Mouse (Mus musculus) liver, adult 2 months (tissue): ENCODE data around the gene Fcna. TPM values are rescaled to one million over a fixed set of nuclear protein-coding genes. Genes with fewer than 3 reads are reported as not detected.

Experiments
- DNase-seq: peaks from one replicate; pipeline ENCODE4 v3.0.0-alpha.2; 2011; ENCODE audit warnings: low read depth, low spot score; ENCODE audit errors: extremely low read depth
- H3K27ac ChIP-seq: fragments of 200-500 bp; replicated peaks from 2 replicates; pipeline ENCODE4 v1.5.1; 2012; ENCODE audit warnings: low read depth, mild to moderate bottlenecking, control low read depth, inconsistent platforms, low read length; ENCODE audit not compliant: insufficient read depth
- H3K27me3 ChIP-seq: fragments of 200-500 bp; 2 replicates; pipeline ENCODE4 v1.6.1; 2012; ENCODE audit warnings: mild to moderate bottlenecking, moderate library complexity, low read length, inconsistent platforms; ENCODE audit not compliant: control insufficient read depth, insufficient read depth
- H3K36me3 ChIP-seq: fragments of 200-500 bp; 2 replicates; pipeline ENCODE4 v1.6.1; 2012; ENCODE audit warnings: low read length, inconsistent platforms; ENCODE audit not compliant: control insufficient read depth, insufficient read depth
- H3K4me1 ChIP-seq: fragments of 200-500 bp; 2 replicates; pipeline ENCODE4 v1.6.1; 2011; ENCODE audit warnings: low read length; ENCODE audit not compliant: control insufficient read depth, insufficient read depth
- H3K4me3 ChIP-seq: fragments of 200-500 bp; 2 replicates; pipeline ENCODE4 v1.5.1; 2011; ENCODE audit warnings: low read depth, mild to moderate bottlenecking, control low read depth, low read length, moderate library complexity; ENCODE audit not compliant: insufficient read depth
- H3K79me2 ChIP-seq: fragments of 200-500 bp; 2 replicates; pipeline ENCODE4 v1.6.1; 2012; ENCODE audit warnings: inconsistent platforms, mild to moderate bottlenecking, low read length, moderate library complexity; ENCODE audit not compliant: control insufficient read depth, insufficient read depth
- H3K9ac ChIP-seq: fragments of 200-500 bp; 2 replicates; pipeline ENCODE4 v1.6.1; 2012; ENCODE audit warnings: low read depth, mild to moderate bottlenecking, control low read depth, inconsistent platforms, low read length
- CTCF ChIP-seq: fragments of 200-500 bp; IDR thresholded peaks from 2 replicates; pipeline ENCODE4 v1.5.1; 2011; ENCODE audit warnings: low read depth, low read length, control low read depth
- POLR2A ChIP-seq: fragments of 200-500 bp; IDR thresholded peaks from 2 replicates; pipeline ENCODE4 v1.6.1; 2011; ENCODE audit warnings: low read length, control low read depth; ENCODE audit not compliant: insufficient read depth; ENCODE audit errors: extremely low read depth
- WGBS: fragments of 180-500 bp; shearing (Covaris S2); methylation state at CpG from one replicate; pipeline ENCODE4 v1.1.7; 2018; 5-methylcytosine and 5-hydroxymethylcytosine counted together
- polyA plus RNA-seq: library from polyadenylated mRNA; depleted of rRNA; stranded (reverse); fragments of >200 nt; gene quantifications from 2 replicates; pipeline ENCODE4 v1.2.3, GENCODE M21; 2012
- total RNA-seq: library from RNA; depleted of rRNA; stranded (reverse); fragments of >200 nt; gene quantifications from 2 replicates; pipeline ENCODE4 v1.2.3, GENCODE M21; 2014

Fcna gene
- total and polyA plus RNA-seq, 2 experiments, result 36.5 to 63.2 TPM

DNA sequence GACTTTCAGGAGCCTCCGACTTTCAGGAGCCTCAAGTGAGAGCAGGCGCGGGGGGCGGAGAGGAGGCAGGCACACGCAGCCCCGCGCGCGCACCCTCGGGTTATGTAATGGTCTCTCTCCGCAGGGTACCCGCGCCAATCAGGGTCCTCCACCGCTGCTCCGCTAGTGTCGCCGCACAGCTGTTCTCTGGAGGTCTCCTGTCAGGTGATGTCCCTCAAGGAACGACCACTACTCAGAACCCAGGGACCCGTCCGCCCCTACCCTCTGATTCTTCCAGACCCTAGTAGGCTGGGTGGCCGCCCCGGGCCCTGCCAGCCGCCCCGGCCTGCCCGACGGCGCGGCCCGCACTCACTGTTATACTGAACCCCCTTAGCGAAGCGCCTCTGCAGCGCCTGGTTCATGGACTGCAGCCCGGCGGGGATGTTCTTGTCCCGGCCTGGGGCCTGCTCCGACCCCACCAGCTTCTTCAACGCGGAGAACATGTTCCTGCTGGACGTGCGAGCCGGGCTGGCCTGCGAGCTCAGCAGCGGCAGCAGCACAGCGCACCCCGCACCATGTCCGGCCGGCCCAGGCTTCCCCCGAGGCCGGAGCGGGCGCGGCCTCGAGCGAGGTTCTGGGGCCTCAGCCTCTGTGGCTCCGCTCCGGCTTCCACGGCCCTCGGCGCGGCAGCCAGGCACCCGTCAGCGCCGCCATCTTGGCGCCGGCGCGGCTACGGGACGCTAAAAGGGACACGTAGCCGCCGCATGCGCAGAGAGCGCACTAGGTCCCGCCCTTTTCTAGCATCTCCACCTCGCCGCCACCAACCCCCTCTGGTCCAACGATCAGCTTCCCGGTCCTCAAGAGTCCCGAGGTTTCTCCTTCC lies 19.8 kb downstream of the Fcna start, which contains the start of gene Rabl6:
TSS of gene Rabl6 (minus strand) at position 761 of the 862 bp plus-strand sequence.
- WGBS, result under 1% methylated on average over 80 of the region's 80 CpGs
- Histone ChIP-seq H3K4me1 (peaks cover 11% of the 10 kb centered on the region; the same call in 1 of the 2 replicates), H3K9ac (peak within 1 kb of the TSS; percentile 99), H3K4me3 (peak within 1 kb of the TSS; percentile 97), H3K36me3 (no peaks in the 10 kb centered on the region), H3K79me2 (peaks cover 20% of the 10 kb centered on the region; the same call in 1 of the 2 replicates), H3K27me3 (no peaks in the 10 kb centered on the region), H3K27ac (peak within 1 kb of the TSS; percentile 88)
- peak; percentile 60 for DNase-seq
- TF ChIP-seq CTCF (no peak), POLR2A (peak; percentile 73)

DNA sequence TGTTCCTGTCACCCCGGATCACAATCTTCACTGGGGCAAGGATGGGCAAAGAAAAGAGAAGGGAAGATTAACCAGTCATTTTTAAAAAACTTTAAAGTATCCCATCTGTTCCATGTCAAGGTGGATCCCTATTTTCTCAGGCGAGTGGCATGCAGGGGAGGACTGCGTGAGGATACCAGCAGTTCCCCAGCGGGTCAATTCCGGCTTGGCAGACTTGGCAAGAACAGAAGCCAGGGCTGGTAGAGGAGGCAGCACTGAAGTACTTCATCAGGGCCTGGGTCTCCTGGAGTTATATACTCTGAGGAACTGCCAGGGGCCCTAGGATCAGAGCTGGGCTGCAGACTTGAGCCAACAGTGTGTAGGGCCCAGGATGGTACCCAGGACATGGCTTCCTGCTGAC lies 25.3 kb downstream of the Fcna start:
- WGBS, result 89% methylated on average over 5 of the region's 5 CpGs
- H3K4me1 ChIP-seq, result peaks cover 8% of the 10 kb centered on the region; the same call in 1 of the 2 replicates
- no peaks in the 10 kb centered on the region for H3K27me3 ChIP-seq
- no peak for DNase-seq
- H3K4me3 ChIP-seq, result no peak overlapping the region
- peaks cover 22% of the 10 kb centered on the region for H3K36me3 ChIP-seq
- H3K27ac ChIP-seq, result no peak overlapping the region
- no peak overlapping the region for H3K9ac ChIP-seq
- TF ChIP-seq CTCF, result no peak
- TF ChIP-seq POLR2A, result no peak
- H3K79me2 ChIP-seq, result peaks cover 12% of the 10 kb centered on the region; the same call in 1 of the 2 replicates

DNA sequence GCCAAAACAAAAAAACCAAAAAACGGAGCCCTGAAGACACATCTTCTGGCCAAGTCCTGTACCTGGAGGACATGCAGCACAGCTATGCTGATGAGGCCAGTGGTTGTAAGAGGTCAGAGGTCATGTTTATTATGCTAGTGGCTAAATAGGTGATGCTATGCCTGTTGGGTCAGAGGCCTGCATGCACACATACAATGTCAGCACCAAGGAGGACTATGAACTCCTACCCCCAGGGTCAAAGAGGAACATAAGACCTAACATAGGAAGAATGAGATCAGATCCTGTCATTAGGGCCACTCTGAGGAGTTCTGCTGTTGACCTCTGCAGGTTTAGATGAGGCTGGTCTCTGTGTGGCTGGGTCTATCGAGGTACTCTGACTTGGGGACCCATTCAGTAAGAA lies 27.8 kb downstream of the Fcna start:
- WGBS, result 67% methylated on average over 2 of the region's 2 CpGs
- DNase-seq, result peak; percentile 26
- no peaks in the 10 kb centered on the region for H3K79me2 ChIP-seq
- no peak overlapping the region for H3K4me3 ChIP-seq
- H3K27ac ChIP-seq, result no peak overlapping the region
- H3K4me1 ChIP-seq, result no peaks in the 10 kb centered on the region
- H3K9ac ChIP-seq, result no peak overlapping the region
- no peaks in the 10 kb centered on the region for H3K27me3 ChIP-seq
- H3K36me3 ChIP-seq, result peaks cover 41% of the 10 kb centered on the region
- TF ChIP-seq POLR2A, result no peak

DNA sequence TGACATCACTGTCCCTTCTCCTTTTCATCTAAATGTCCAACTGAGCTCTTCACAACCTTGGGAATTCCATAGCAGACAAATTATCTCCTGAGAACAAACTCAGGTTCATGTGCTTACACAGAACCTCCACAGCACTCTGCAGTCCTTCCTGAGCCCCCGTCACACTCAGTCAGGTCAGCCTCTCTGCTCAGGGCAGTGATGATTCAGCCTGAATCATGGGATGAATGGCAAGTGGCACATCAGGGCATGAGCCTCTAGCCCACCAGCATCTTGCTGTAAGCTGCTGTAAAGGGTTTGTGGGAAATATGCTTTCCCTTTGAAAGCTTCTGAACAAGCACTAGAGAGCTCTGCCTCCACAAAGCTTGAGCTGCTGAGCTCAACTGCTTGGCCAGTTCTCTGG lies 29.1 kb downstream of the Fcna start:
- Histone ChIP-seq H3K4me1 (no peaks in the 10 kb centered on the region), H3K27ac (no peak overlapping the region), H3K4me3 (no peak overlapping the region), H3K79me2 (no peaks in the 10 kb centered on the region), H3K27me3 (no peaks in the 10 kb centered on the region), H3K9ac (no peak overlapping the region), H3K36me3 (peaks cover 48% of the 10 kb centered on the region)
- 97% methylated on average over 1 of the region's 1 CpGs for WGBS
- no peak for TF ChIP-seq CTCF
- no peak for TF ChIP-seq POLR2A
- DNase-seq, result no peak

DNA sequence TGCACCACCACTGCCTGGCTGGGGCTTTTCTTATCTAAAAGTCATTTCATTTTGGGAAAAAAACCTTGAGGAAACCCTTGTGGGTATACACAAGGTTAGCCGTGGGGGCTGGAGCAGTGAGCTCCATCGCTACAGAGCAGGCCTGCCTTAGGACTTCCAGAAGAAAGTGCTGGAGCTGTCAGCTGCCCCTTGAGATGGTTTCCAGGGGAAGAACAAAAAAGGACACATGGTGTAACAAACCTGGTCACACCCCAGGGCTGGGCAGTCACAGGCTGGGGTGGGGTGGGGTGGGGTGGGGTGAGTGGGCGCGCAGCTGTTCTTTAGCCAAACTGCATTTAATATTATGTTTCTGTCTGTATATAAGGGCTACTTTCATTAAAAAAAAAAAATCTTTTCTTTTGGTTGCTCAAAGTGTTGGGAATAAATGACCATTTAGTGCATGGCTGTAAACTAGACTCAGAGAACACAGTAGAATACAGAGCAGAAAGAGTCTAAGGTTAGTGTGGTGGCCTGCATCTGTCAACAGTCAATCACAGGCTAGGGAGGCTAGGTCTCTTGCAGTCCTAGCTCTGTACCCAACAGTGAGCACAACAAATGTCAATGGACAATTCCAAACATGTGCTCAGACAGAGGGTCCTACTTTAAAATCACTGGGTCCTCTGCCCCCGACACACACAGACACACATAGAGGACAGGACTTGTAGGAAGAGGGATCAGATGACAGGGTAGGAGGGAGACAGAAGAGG lies 30.9 kb downstream of the Fcna start:
- DNase-seq, result no peak
- no peak overlapping the region for H3K9ac ChIP-seq
- H3K36me3 ChIP-seq, result peaks cover 57% of the 10 kb centered on the region
- H3K27me3 ChIP-seq, result no peaks in the 10 kb centered on the region
- no peaks in the 10 kb centered on the region for H3K79me2 ChIP-seq
- no peaks in the 10 kb centered on the region for H3K4me1 ChIP-seq
- 95% methylated on average over 5 of the region's 5 CpGs for WGBS
- H3K27ac ChIP-seq, result no peak overlapping the region
- H3K4me3 ChIP-seq, result no peak overlapping the region
- no peak for TF ChIP-seq CTCF
- TF ChIP-seq POLR2A, result no peak
